Mouse (Mus musculus) limb, embryonic 10.5 days (tissue): ENCODE data around the gene Gm4869. TPM values are rescaled to one million over a fixed set of nuclear protein-coding genes. Genes with fewer than 3 reads are reported as not detected.

Experiments used
- DNase-seq: peaks from one replicate; pipeline ENCODE4 v3.0.0-alpha.2; 2017; ENCODE audit warnings: low spot score
- H3K27ac ChIP-seq: fragments of 300-500 bp; sonication (generic); 2 replicates; pipeline ENCODE4 v1.5.1; 2016; ENCODE audit warnings: mild to moderate bottlenecking
- H3K27me3 ChIP-seq: fragments of 300-500 bp; sonication (generic); 2 replicates; pipeline ENCODE4 v1.6.1; 2016; ENCODE audit warnings: low read depth, mild to moderate bottlenecking; ENCODE audit not compliant: poor library complexity, severe bottlenecking
- H3K36me3 ChIP-seq: fragments of 300-500 bp; sonication (generic); 2 replicates; pipeline ENCODE4 v1.6.1; 2016; ENCODE audit warnings: mild to moderate bottlenecking, moderate library complexity
- H3K4me1 ChIP-seq: fragments of 300-500 bp; sonication (generic); 2 replicates; pipeline ENCODE4 v1.6.1; 2016
- H3K4me3 ChIP-seq: fragments of 300-500 bp; sonication (generic); 2 replicates; pipeline ENCODE4 v1.5.1; 2016; ENCODE audit warnings: mild to moderate bottlenecking, moderate library complexity
- H3K9me3 ChIP-seq: fragments of 300-500 bp; sonication (generic); replicated peaks from 2 replicates; pipeline ENCODE4 v1.6.1; 2016; ENCODE audit warnings: mild to moderate bottlenecking
- WGBS: fragments of 180-500 bp; shearing (Covaris S2); methylation state at CpG from one replicate; pipeline ENCODE4 v1.1.7; 2016; 5-methylcytosine and 5-hydroxymethylcytosine counted together
- microRNA-seq: library from miRNA; unstranded; fragments of <30 nt; microRNA quantifications from one replicate; pipeline ENCODE4, GENCODE M21; 2017
- polyA plus RNA-seq: library from polyadenylated mRNA; unstranded; fragments of >200 nt; fragmentation: Nextera tagmentation; extraction: Ambion mirVana; gene quantifications from 2 replicates; pipeline ENCODE4 v1.2.1, GENCODE M21; 2016

The Gm4869 gene
- polyA plus RNA-seq, 1 experiment from 2014 or later = not detected

- H3K4me3 ChIP-seq = no peak overlapping the region
- H3K9me3 ChIP-seq = no peaks in the 10 kb centered on the region
- peak overlapping the region; percentile 51; the same call in 1 of the 2 replicates for H3K27ac ChIP-seq
- peaks cover 55% of the 10 kb centered on the region for H3K4me1 ChIP-seq
- no peak for DNase-seq
- no peaks in the 10 kb centered on the region for H3K27me3 ChIP-seq
- H3K36me3 ChIP-seq = peaks cover 28% of the 10 kb centered on the region
- WGBS = 49% methylated on average over 7 of the region's 7 CpGs
These were observed 69.5 kb downstream of the Gm4869 start for GRCm38 (mm10) chr5:140514799-140515486.

DNA sequence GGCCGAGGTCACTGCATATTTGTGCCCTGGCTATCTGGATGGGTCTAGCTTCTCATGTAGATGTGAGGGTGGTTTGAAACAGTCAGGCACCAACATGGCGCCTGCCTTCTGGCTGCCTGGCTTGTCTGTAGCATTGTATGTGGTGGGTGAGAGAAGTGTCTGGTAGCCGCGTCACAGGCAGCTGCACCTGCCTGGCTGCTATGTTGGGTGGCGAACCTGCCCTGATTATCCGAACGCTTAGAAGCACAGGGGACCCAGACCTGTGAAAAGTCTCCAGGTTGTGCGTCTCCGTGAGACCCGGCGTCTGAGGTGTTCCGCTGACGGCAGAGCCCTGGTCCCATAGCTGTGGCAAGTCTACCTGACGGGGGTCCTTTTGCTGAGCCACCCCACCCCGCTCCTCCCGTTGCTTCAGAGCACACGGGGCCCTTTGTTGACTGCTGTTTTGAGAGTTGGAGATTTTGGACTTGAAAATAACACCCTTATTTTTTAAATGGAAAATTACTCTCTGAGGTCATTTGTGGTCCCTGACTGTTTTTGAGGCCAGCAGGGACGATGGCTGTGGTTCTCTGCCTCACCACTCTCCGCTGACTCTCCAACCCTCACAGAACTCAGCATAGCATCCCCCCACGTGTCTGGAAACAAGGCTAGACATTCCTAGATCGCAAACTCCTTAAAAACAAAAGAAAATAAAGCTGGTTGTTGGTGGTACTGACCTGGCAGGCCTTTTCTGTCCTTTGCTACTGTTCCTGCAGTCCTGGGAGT, 71.9 kb downstream of the Gm4869 start:
- Histone ChIP-seq H3K27ac (peak overlapping the region; percentile 21; the same call in 1 of the 2 replicates), H3K36me3 (peaks cover 38% of the 10 kb centered on the region), H3K4me3 (no peak overlapping the region), H3K4me1 (peaks cover 43% of the 10 kb centered on the region), H3K27me3 (no peaks in the 10 kb centered on the region), H3K9me3 (no peaks in the 10 kb centered on the region)
- no peak for DNase-seq
- WGBS = 94% methylated on average over 21 of the region's 21 CpGs

DNA sequence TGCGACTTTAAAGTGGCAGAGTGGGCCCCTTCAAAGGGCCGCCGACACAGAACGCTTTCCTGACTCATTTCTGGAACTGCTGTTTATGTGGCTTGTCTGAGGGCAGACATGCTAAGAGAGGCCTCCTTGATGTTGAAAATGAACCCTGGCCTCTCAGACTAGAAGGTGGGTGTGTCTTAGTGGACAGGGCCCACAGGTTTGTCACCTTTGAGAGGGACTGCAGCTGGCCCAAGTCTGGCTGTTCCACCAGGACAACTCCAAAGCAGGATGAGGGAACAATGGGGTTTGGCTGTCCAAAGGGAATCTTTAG, 72.4 kb downstream of the Gm4869 start:
- Histone ChIP-seq H3K27me3 (no peaks in the 10 kb centered on the region), H3K27ac (peak overlapping the region; percentile 21; the same call in 1 of the 2 replicates)
- DNase-seq = no peak

GRCm38 (mm10) chr5:140521196-140521595, 75.8 kb downstream of the Gm4869 start:
- Histone ChIP-seq H3K9me3 (no peaks in the 10 kb centered on the region), H3K27me3 (no peaks in the 10 kb centered on the region), H3K36me3 (peaks cover 61% of the 10 kb centered on the region), H3K4me1 (peaks cover 21% of the 10 kb centered on the region), H3K27ac (no peak overlapping the region), H3K4me3 (no peak overlapping the region)
- DNase-seq = no peak
- WGBS = 89% methylated on average over 1 of the region's 1 CpGs

More for the DNA sequence above, 72.4 kb downstream of the Gm4869 start:
- Histone ChIP-seq H3K9me3 (no peaks in the 10 kb centered on the region), H3K4me1 (peaks cover 43% of the 10 kb centered on the region), H3K36me3 (peaks cover 40% of the 10 kb centered on the region), H3K4me3 (no peak overlapping the region)
- 89% methylated on average over 4 of the region's 4 CpGs for WGBS

DNA sequence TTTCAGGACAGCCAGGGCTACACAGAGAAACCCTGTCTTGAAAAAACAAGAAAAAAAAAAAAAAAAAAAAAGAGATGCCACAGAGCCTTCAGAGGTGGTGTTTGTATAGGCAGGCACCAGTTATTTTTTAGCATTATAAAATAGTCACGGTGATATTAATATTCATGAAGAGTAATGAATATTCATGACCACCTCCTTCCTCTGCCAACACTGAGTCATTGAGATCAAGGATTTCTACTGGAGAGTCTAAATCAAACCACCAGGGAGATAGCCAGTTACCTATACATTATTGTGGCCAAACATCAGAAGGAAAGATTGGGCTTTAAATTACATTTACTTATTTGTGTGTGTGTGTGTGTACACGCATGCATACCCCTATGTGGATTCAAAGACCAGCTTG, 81.3 kb downstream of the Gm4869 start:
- H3K4me1 ChIP-seq = no peaks in the 10 kb centered on the region
- no peak for DNase-seq
- 91% methylated on average over 2 of the region's 2 CpGs for WGBS
- no peaks in the 10 kb centered on the region for H3K27me3 ChIP-seq
- H3K4me3 ChIP-seq = no peak overlapping the region
- H3K36me3 ChIP-seq = peaks cover 71% of the 10 kb centered on the region
- no peaks in the 10 kb centered on the region for H3K9me3 ChIP-seq
- no peak overlapping the region for H3K27ac ChIP-seq

DNA sequence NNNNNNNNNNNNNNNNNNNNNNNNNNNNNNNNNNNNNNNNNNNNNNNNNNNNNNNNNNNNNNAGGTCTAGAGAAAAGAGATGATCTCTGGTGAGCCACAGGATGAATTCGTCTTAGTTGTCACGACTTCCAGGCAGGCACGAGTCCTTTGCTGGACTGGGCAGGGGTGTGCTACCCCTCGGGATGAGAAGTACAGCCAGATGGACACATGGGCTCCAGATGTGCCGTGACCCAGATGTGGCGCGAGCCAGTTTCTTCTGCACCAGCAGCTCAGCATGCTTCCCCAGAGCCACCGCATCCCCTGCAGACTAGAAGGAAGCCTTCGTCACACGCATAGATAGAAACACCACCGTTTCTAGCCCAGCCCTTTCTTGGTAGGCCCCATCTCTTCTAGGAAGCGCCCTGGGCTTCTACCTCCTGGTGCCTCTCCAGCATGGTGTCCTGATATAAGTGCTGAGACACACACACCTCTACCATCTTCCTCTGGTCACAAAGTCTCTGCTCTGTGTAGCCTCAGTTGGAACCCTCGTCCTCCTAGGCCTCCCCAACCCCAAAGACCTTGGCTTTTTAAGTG, 92.8 kb downstream of the Gm4869 start:
- H3K4me1 ChIP-seq = peaks cover 13% of the 10 kb centered on the region
- H3K27ac ChIP-seq = no peak overlapping the region
- H3K4me3 ChIP-seq = no peak overlapping the region
- WGBS = 50% methylated on average over 13 of the region's 13 CpGs
- no peaks in the 10 kb centered on the region for H3K9me3 ChIP-seq
- peak; percentile 73 for DNase-seq
- no peaks in the 10 kb centered on the region for H3K36me3 ChIP-seq
- peaks cover 4% of the 10 kb centered on the region; the same call in 1 of the 2 replicates for H3K27me3 ChIP-seq

DNA sequence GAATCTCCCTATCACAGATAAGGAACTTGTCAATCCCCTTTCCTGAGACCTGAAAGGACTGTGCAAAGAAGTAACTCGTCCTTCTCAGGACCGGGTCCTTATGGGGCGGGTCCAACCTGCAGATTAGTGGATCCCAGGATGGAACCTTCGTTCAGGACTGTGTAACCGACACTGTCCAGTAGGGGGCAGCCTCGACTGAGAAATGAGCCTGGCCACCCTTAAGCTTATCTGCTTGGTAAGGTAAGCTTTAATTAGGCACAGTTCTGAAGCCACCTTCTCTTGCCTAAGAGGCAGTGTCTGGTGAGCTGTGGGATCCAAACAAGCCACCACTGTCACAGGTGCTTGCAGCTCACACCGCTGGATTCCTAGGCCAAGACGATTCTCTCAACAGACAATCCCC, 94.7 kb downstream of the Gm4869 start:
- H3K36me3 ChIP-seq = no peaks in the 10 kb centered on the region
- H3K4me3 ChIP-seq = no peak overlapping the region
- H3K4me1 ChIP-seq = peaks cover 13% of the 10 kb centered on the region
- no peaks in the 10 kb centered on the region for H3K9me3 ChIP-seq
- 12% methylated on average over 8 of the region's 8 CpGs for WGBS
- no peak overlapping the region for H3K27ac ChIP-seq
- DNase-seq = peak; percentile 91
- H3K27me3 ChIP-seq = peaks cover 4% of the 10 kb centered on the region; the same call in 1 of the 2 replicates

DNA sequence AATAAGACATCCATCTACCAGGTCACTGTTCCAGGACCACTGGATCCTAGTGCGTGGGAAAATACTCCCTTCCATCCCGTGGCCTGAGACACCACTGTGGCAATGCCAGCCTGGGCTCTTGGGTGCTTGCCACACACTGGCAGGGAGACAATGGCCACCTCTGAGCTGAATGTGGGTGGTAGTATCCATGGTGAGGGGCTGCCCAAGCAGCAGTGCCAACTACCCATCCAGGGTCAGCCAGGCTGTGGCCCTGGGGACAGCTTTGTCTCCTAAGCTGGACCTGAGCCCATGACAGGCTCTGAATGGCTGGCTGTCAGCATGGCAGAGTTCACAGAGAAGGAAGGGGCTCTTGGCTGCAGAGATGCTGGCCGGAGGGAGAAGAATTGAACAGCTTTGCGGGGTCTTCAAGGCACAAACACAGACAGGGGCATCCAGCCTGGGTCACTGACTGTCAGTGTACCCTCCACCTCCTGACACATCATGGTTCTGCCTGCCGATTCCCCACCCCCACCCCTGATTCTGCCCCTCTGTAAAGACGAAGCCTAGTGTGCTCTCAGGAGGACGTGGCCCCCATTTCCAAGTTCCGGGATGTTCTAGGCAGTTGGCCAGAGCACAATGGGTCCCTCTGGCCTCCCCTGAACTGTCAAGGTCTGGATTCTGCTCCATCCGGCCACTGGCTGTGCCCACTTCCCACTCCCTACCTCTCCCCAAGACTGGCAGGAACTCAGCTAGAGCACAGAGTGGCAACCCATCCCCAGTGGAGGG, 97.5 kb downstream of the Gm4869 start:
- H3K4me3 ChIP-seq = no peak overlapping the region
- no peaks in the 10 kb centered on the region for H3K9me3 ChIP-seq
- no peak for DNase-seq
- H3K36me3 ChIP-seq = no peaks in the 10 kb centered on the region
- WGBS = 87% methylated on average over 9 of the region's 9 CpGs
- peaks cover 4% of the 10 kb centered on the region; the same call in 1 of the 2 replicates for H3K27me3 ChIP-seq
- H3K4me1 ChIP-seq = peaks cover 4% of the 10 kb centered on the region
- 0 out of 2 replicates have a peak overlapping the region, but pooled peaks have one; percentile 11 for H3K27ac ChIP-seq

Small RNA genes lying within 50 kb of the gene (microRNA-seq; reads per million reads assigned to microRNA genes)
- not detected for gene Mir7038

Other genes starting within 250 kb of the Gm4869 start
- gene Mad1l1, start 124.1 kb upstream of the Gm4869 start, polyA plus RNA-seq = 68.7 and 68.9 TPM in 2 replicates
- 66.8 and 71.8 TPM in 2 replicates for gene Nudt1, start 124.0 kb upstream of the Gm4869 start, polyA plus RNA-seq
- 22.2 and 24.1 TPM in 2 replicates for gene Mrm2, start 113.7 kb upstream of the Gm4869 start, polyA plus RNA-seq
- 22.4 and 25.4 TPM in 2 replicates for gene Snx8, start 56.4 kb upstream of the Gm4869 start, polyA plus RNA-seq
- 201 and 231 TPM in 2 replicates for gene Eif3b, start 26.3 kb upstream of the Gm4869 start, polyA plus RNA-seq
- gene Chst12, start 59.9 kb downstream of the Gm4869 start, polyA plus RNA-seq = 20.7 and 20.9 TPM in 2 replicates
- not detected in 2 replicates for gene Grifin, start 119.4 kb downstream of the Gm4869 start, polyA plus RNA-seq
- gene Lfng, start 161.7 kb downstream of the Gm4869 start, polyA plus RNA-seq = 4.3 and 5.8 TPM in 2 replicates
- gene Ttyh3, start 203.4 kb downstream of the Gm4869 start, polyA plus RNA-seq = 36.6 and 47.0 TPM in 2 replicates